Mouse (Mus musculus) heart, embryonic 11.5 days (tissue): ENCODE measurements around the gene Adcy7. TPM values are rescaled to one million over a fixed set of nuclear protein-coding genes. Genes with fewer than 3 reads are reported as not detected.

ENCODE experiments used
- ATAC-seq: fragments of 200-750 bp; cut with Nextera tagmentation; replicated peaks from 2 replicates; pipeline ENCODE4 v1.8.0; 2017; ENCODE audit warnings: moderate library complexity; ENCODE audit not compliant: insufficient number of reproducible peaks, low FRiP score, low TSS enrichment
- H3K27ac ChIP-seq: fragments of 300-500 bp; sonication (generic); 2 replicates; pipeline ENCODE4 v1.5.1; 2014; ENCODE audit warnings: mild to moderate bottlenecking, low read depth, low read length
- H3K27me3 ChIP-seq: fragments of 300-500 bp; sonication (generic); 2 replicates; pipeline ENCODE4 v1.6.1; 2014; ENCODE audit warnings: mild to moderate bottlenecking, low read length, mixed read lengths; ENCODE audit not compliant: control insufficient read depth, insufficient read depth
- H3K36me3 ChIP-seq: fragments of 300-500 bp; sonication (generic); 2 replicates; pipeline ENCODE4 v1.6.1; 2014; ENCODE audit warnings: mild to moderate bottlenecking, low read length, moderate library complexity, mixed read lengths; ENCODE audit not compliant: control insufficient read depth, insufficient read depth
- H3K4me1 ChIP-seq: fragments of 300-500 bp; sonication (generic); 2 replicates; pipeline ENCODE4 v1.6.1; 2014; ENCODE audit warnings: low read length; ENCODE audit not compliant: control insufficient read depth, insufficient read depth
- H3K4me2 ChIP-seq: fragments of 300-500 bp; sonication (generic); 2 replicates; pipeline ENCODE4 v1.6.1; 2014; ENCODE audit warnings: mild to moderate bottlenecking, moderate library complexity
- H3K4me3 ChIP-seq: fragments of 300-500 bp; sonication (generic); 2 replicates; pipeline ENCODE4 v1.5.1; 2014; ENCODE audit warnings: low read depth, low read length
- H3K9ac ChIP-seq: fragments of 300-500 bp; sonication (generic); 2 replicates; pipeline ENCODE4 v1.6.1; 2014; ENCODE audit warnings: mild to moderate bottlenecking, low read depth, low read length, moderate library complexity
- H3K9me3 ChIP-seq: fragments of 300-500 bp; sonication (generic); replicated peaks from 2 replicates; pipeline ENCODE4 v1.6.1; 2016; ENCODE audit warnings: low read length; ENCODE audit not compliant: control insufficient read depth
- WGBS: fragments of 180-500 bp; shearing (Covaris S2); extraction: QIAGEN DNeasy Blood & Tissue Kit; methylation state at CpG from one replicate; pipeline ENCODE4 v1.1.7; 2014; ENCODE audit not compliant: insufficient replicate concordance; 5-methylcytosine and 5-hydroxymethylcytosine counted together
- polyA plus RNA-seq: library from polyadenylated mRNA; unstranded; fragments of >200 nt; fragmentation: Nextera tagmentation; extraction: Ambion mirVana; gene quantifications from 2 replicates; pipeline ENCODE4 v1.2.1, GENCODE M21; 2014

The Adcy7 gene
- polyA plus RNA-seq, 1 experiment from 2014 or later, result 2.9 TPM

DNA sequence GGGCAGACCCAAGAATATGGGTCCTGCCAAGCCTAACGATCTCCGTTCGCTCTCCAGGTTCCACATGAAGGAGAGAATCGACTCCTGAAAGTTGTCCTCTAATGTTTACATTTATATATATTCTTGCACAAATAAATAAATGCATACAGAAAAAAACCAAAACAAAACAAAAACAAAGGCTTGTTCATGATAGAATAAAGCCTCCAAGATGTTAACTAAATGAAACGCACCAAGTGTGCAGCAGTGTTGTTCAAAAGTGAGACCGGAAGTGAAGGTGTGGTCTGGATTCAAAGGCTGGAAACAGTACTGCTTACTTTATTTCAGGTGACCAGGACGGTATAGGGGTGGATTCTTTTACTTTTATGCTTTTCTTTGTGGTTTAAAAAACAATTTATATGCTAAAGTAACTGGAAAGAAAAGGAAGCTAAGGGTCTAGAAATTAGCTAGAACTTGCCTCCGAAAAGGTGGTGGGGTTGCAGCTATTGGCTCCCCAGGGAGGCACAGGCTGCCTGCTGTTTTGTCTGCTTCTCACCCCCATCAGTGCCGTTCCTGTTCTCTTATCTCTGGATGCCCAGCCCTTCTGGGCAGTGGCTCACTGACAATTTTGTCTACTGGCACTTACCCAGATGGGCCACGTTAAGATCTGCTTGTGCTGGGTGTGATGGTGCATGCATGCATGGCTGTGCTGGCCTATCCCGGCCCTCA, 90.4 kb downstream of the Adcy7 start:
- Histone ChIP-seq H3K27ac (no peak overlapping the region), H3K27me3 (no peaks in the 10 kb centered on the region), H3K9ac (peak overlapping the region; percentile 97), H3K4me3 (peak overlapping the region; percentile 97), H3K4me1 (peaks cover 11% of the 10 kb centered on the region), H3K36me3 (peaks cover 10% of the 10 kb centered on the region), H3K4me2 (peak overlapping the region; percentile 89), H3K9me3 (no peaks in the 10 kb centered on the region)
- ATAC-seq, result no peak
- 31% methylated on average over 11 of the region's 11 CpGs for WGBS

- Histone ChIP-seq H3K9ac (no peak overlapping the region), H3K36me3 (no peaks in the 10 kb centered on the region), H3K9me3 (no peaks in the 10 kb centered on the region), H3K4me1 (peaks cover 6% of the 10 kb centered on the region; the same call in 1 of the 2 replicates), H3K27me3 (no peaks in the 10 kb centered on the region), H3K4me2 (no peak overlapping the region), H3K4me3 (no peak overlapping the region), H3K27ac (no peak overlapping the region)
- WGBS, result 18% methylated on average over 6 of the region's 6 CpGs
- no peak for ATAC-seq
These were observed 97.0 kb downstream of the Adcy7 start for GRCm38 (mm10) chr8:88369221-88369620.

- Histone ChIP-seq H3K27me3 (no peaks in the 10 kb centered on the region), H3K27ac (no peak overlapping the region), H3K4me1 (peaks cover 6% of the 10 kb centered on the region; the same call in 1 of the 2 replicates), H3K9me3 (no peaks in the 10 kb centered on the region), H3K36me3 (no peaks in the 10 kb centered on the region), H3K4me2 (no peak overlapping the region), H3K9ac (no peak overlapping the region), H3K4me3 (no peak overlapping the region)
- no peak for ATAC-seq
- 44% methylated on average over 3 of the region's 3 CpGs for WGBS
These were observed 97.6 kb downstream of the Adcy7 start for GRCm38 (mm10) chr8:88369805-88370204.

DNA sequence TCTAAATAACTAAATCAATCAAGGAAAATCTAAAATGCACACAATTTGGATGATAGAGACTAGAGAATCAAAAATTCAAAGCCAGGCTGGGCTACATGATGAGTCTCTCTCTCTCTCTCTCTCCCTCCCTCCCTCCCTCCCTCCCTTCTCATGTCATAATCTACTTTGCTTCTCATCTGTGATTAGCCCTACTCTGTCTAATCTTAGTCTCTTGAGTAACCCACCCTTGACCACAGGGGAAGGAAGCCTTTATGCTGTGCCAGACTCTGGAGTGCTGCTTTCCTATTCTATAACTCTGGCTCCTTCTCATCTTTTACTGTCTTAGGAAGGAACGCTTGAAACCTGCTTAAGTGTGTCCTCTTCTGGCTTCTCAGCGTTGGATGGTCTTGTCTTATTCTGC, 99.3 kb downstream of the Adcy7 start:
- no peaks in the 10 kb centered on the region for H3K9me3 ChIP-seq
- no peak overlapping the region for H3K4me3 ChIP-seq
- no peak overlapping the region for H3K4me2 ChIP-seq
- no peak for ATAC-seq
- H3K36me3 ChIP-seq, result no peaks in the 10 kb centered on the region
- no peaks in the 10 kb centered on the region for H3K27me3 ChIP-seq
- no peak overlapping the region for H3K27ac ChIP-seq
- 71% methylated on average over 2 of the region's 2 CpGs for WGBS
- no peak overlapping the region for H3K9ac ChIP-seq
- peaks cover 6% of the 10 kb centered on the region; the same call in 1 of the 2 replicates for H3K4me1 ChIP-seq

GRCm38 (mm10) chr8:88376836-88377582, 104.8 kb downstream of the Adcy7 start:
- H3K27me3 ChIP-seq, result 0 out of 2 replicates have a peak, but pooled peaks cover 3% of the 10 kb centered on the region
- no peaks in the 10 kb centered on the region for H3K4me1 ChIP-seq
- no peak overlapping the region for H3K27ac ChIP-seq
- WGBS, result 57% methylated on average over 19 of the region's 19 CpGs
- no peak overlapping the region for H3K4me3 ChIP-seq
- H3K4me2 ChIP-seq, result no peak overlapping the region
- no peaks in the 10 kb centered on the region for H3K36me3 ChIP-seq
- no peaks in the 10 kb centered on the region for H3K9me3 ChIP-seq
- no peak overlapping the region for H3K9ac ChIP-seq
- no peak for ATAC-seq

Other genes with a start within 250 kb of the Adcy7 start
- 27.0 and 32.0 TPM in 2 replicates for gene Cnep1r1, start 153.6 kb upstream of the Adcy7 start, polyA plus RNA-seq
- 34.1 and 35.8 TPM in 2 replicates for gene Heatr3, start 134.5 kb upstream of the Adcy7 start, polyA plus RNA-seq
- gene Tent4b, start 73.2 kb upstream of the Adcy7 start, polyA plus RNA-seq, result 8.5 and 9.7 TPM in 2 replicates
- 73.3 and 79.7 TPM in 2 replicates for gene Brd7, start 89.8 kb downstream of the Adcy7 start, polyA plus RNA-seq
- gene Nkd1, start 249.0 kb downstream of the Adcy7 start, polyA plus RNA-seq, result 17.3 and 18.3 TPM in 2 replicates